Mouse (Mus musculus) hindbrain, embryonic 15.5 days (tissue): ENCODE data around the gene Acadm. TPM values are rescaled to one million over a fixed set of nuclear protein-coding genes. Genes with fewer than 3 reads are reported as not detected.

Experiments
- ATAC-seq: fragments of 200-750 bp; cut with Nextera tagmentation; 2 replicates; pipeline ENCODE4 v1.8.0; 2017; ENCODE audit warnings: low read depth, moderate number of reproducible peaks, moderate TSS enrichment; ENCODE audit not compliant: low FRiP score
- H3K27ac ChIP-seq: fragments of 300-500 bp; sonication (generic); replicated peaks from 2 replicates; pipeline ENCODE4 v1.5.1; 2015; ENCODE audit warnings: mild to moderate bottlenecking, inconsistent platforms
- H3K27me3 ChIP-seq: fragments of 300-500 bp; sonication (generic); 2 replicates; pipeline ENCODE4 v1.6.1; 2015; ENCODE audit warnings: control low read depth, inconsistent platforms
- H3K36me3 ChIP-seq: fragments of 300-500 bp; sonication (generic); 2 replicates; pipeline ENCODE4 v1.6.1; 2015; ENCODE audit warnings: control low read depth, inconsistent platforms
- H3K4me1 ChIP-seq: fragments of 300-500 bp; sonication (generic); replicated peaks from 2 replicates; pipeline ENCODE4 v1.6.1; 2015; ENCODE audit warnings: control low read depth, inconsistent platforms
- H3K4me2 ChIP-seq: fragments of 300-500 bp; sonication (generic); 2 replicates; pipeline ENCODE4 v1.6.1; 2015; ENCODE audit warnings: moderate library complexity, mild to moderate bottlenecking, inconsistent platforms
- H3K4me3 ChIP-seq: fragments of 300-500 bp; sonication (generic); 2 replicates; pipeline ENCODE4 v1.5.1; 2015; ENCODE audit warnings: mild to moderate bottlenecking, inconsistent platforms
- H3K9ac ChIP-seq: fragments of 300-500 bp; sonication (generic); 2 replicates; pipeline ENCODE4 v1.6.1; 2015; ENCODE audit warnings: inconsistent platforms
- H3K9me3 ChIP-seq: fragments of 300-500 bp; sonication (generic); 2 replicates; pipeline ENCODE4 v1.6.1; 2016; ENCODE audit warnings: control low read depth, inconsistent platforms
- WGBS: fragments of 180-500 bp; shearing (Covaris S2); methylation state at CpG from one replicate; pipeline ENCODE4 v1.1.7; 2015; 5-methylcytosine and 5-hydroxymethylcytosine counted together
- polyA plus RNA-seq: library from polyadenylated mRNA; unstranded; fragments of >200 nt; fragmentation: Nextera tagmentation; extraction: Ambion mirVana; gene quantifications from 2 replicates; pipeline ENCODE4 v1.2.1, GENCODE M21; 2015

Gene Acadm
- polyA plus RNA-seq, 1 experiment from 2014 or later: 63.1 TPM

- Histone ChIP-seq H3K36me3 (no peaks in the 10 kb centered on the region), H3K9me3 (no peaks in the 10 kb centered on the region), H3K4me1 (no peaks in the 10 kb centered on the region), H3K27me3 (no peaks in the 10 kb centered on the region), H3K9ac (no peak overlapping the region), H3K4me3 (no peak overlapping the region), H3K27ac (no peak overlapping the region), H3K4me2 (no peak overlapping the region)
- 86% methylated on average over 6 of the region's 6 CpGs for WGBS
- no peak for ATAC-seq
Measured at GRCm38 (mm10) chr3:153888141-153888540, 56.3 kb downstream of the Acadm start.

- no peaks in the 10 kb centered on the region for H3K9me3 ChIP-seq
- no peaks in the 10 kb centered on the region for H3K27me3 ChIP-seq
- H3K4me2 ChIP-seq: no peak overlapping the region
- no peak for ATAC-seq
- no peaks in the 10 kb centered on the region for H3K4me1 ChIP-seq
- H3K9ac ChIP-seq: no peak overlapping the region
- no peak overlapping the region for H3K27ac ChIP-seq
- H3K4me3 ChIP-seq: no peak overlapping the region
- H3K36me3 ChIP-seq: no peaks in the 10 kb centered on the region
Measured at GRCm38 (mm10) chr3:153886296-153886695, 58.1 kb downstream of the Acadm start.

Other genes with a start within 250 kb of the Acadm start
- gene St6galnac3, start 219.5 kb downstream of the Acadm start, polyA plus RNA-seq: 20.7 and 23.1 TPM in 2 replicates
- 0.09 and 0.17 TPM in 2 replicates for gene Asb17, start 100.4 kb downstream of the Acadm start, polyA plus RNA-seq
- gene Msh4, start 38.5 kb downstream of the Acadm start, polyA plus RNA-seq: 0.12 and 0.22 TPM in 2 replicates
- gene Rabggtb, start 31.6 kb downstream of the Acadm start, polyA plus RNA-seq: 50.5 and 55.4 TPM in 2 replicates
- 8.6 and 9.6 TPM in 2 replicates for gene Slc44a5, start 28.8 kb upstream of the Acadm start, polyA plus RNA-seq